Mouse (Mus musculus): ENCODE data around the gene Plekhg5.

DNA sequence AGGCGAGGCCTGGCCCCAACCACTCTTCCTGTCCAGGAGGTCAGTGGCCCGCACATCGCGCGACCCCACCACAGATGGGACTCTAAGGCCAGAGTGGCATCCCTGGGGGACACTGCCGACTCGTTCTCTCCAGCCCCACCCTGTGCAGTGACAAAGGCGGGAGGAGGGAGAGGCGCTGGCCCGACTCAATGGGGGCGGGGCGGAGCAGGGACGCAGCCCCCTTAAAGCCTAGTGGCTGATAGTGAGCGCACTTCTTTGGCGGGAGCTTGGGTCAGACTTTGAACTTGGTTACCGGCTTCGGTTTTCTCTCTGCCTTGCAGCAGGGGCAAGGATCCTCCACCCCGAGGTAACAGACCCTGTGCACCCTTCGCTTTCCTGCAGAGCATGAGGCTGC, 87.0 kb downstream of the Plekhg5 start:
- no peak for TF ChIP-seq CTCF (IDR thresholded peaks at IDR 0.05)
- TF ChIP-seq EP300 (IDR thresholded peaks at IDR 0.05), result no peak
